Mouse (Mus musculus): ENCODE data around the gene Kcnn3. TPM values are rescaled to one million over a fixed set of nuclear protein-coding genes. Genes with fewer than 3 reads are reported as not detected.

Kcnn3 gene
- polyA plus RNA-seq, 1 experiment: 2.4 TPM

GRCm38 (mm10) chr3:89640804-89641203 lies 120.8 kb downstream of the Kcnn3 start:
- no peaks in the 10 kb centered on the region for H3K36me3 ChIP-seq (ENCODE audit: control insufficient read depth, insufficient read depth, low read length)
- 1% methylated on average over 3 of the region's 3 CpGs for WGBS
- no peaks in the 10 kb centered on the region for H3K4me1 ChIP-seq (replicated peaks; ENCODE audit: control insufficient read depth, insufficient read depth, low read length)
- no peak for DNase-seq
- TF ChIP-seq POLR2A (IDR thresholded peaks at IDR 0.05; ENCODE audit: control insufficient read depth, extremely low read depth, insufficient read depth, low read length, poor library complexity) (no peak), CTCF (IDR thresholded peaks at IDR 0.05; ENCODE audit: borderline replicate concordance, control insufficient read depth, extremely low read depth, insufficient read depth, low read length, poor library complexity) (no peak)
- H3K27me3 ChIP-seq (ENCODE audit: control insufficient read depth, insufficient read depth, low read length): no peaks in the 10 kb centered on the region
- H3K27ac ChIP-seq (ENCODE audit: control insufficient read depth, insufficient read depth, low read length): no peak overlapping the region
- H3K4me3 ChIP-seq (ENCODE audit: control insufficient read depth, insufficient read depth, low read length): no peak overlapping the region

- Histone ChIP-seq H3K36me3 (ENCODE audit: control insufficient read depth, insufficient read depth, low read length) (no peaks in the 10 kb centered on the region), H3K4me1 (replicated peaks; ENCODE audit: control insufficient read depth, insufficient read depth, low read length) (no peaks in the 10 kb centered on the region), H3K27me3 (ENCODE audit: control insufficient read depth, insufficient read depth, low read length) (no peaks in the 10 kb centered on the region), H3K4me3 (ENCODE audit: control insufficient read depth, insufficient read depth, low read length) (no peak overlapping the region), H3K27ac (ENCODE audit: control insufficient read depth, insufficient read depth, low read length) (no peak overlapping the region)
- 90% methylated on average over 8 of the region's 8 CpGs for WGBS
- TF ChIP-seq POLR2A (IDR thresholded peaks at IDR 0.05; ENCODE audit: control insufficient read depth, extremely low read depth, insufficient read depth, low read length, poor library complexity) (no peak), CTCF (IDR thresholded peaks at IDR 0.05; ENCODE audit: borderline replicate concordance, control insufficient read depth, extremely low read depth, insufficient read depth, low read length, poor library complexity) (no peak)
- no peak for DNase-seq
Observed at GRCm38 (mm10) chr3:89643391-89643790, 123.4 kb downstream of the Kcnn3 start.

GRCm38 (mm10) chr3:89646813-89647255 lies 126.9 kb downstream of the Kcnn3 start:
- no peak for TF ChIP-seq CTCF (IDR thresholded peaks at IDR 0.05; ENCODE audit: borderline replicate concordance, control insufficient read depth, extremely low read depth, insufficient read depth, low read length, poor library complexity)
- no peak for TF ChIP-seq POLR2A (IDR thresholded peaks at IDR 0.05; ENCODE audit: control insufficient read depth, extremely low read depth, insufficient read depth, low read length, poor library complexity)
- no peak overlapping the region for H3K4me3 ChIP-seq (ENCODE audit: control insufficient read depth, insufficient read depth, low read length)
- H3K4me1 ChIP-seq (replicated peaks; ENCODE audit: control insufficient read depth, insufficient read depth, low read length): no peaks in the 10 kb centered on the region
- no peaks in the 10 kb centered on the region for H3K27me3 ChIP-seq (ENCODE audit: control insufficient read depth, insufficient read depth, low read length)
- H3K36me3 ChIP-seq (ENCODE audit: control insufficient read depth, insufficient read depth, low read length): no peaks in the 10 kb centered on the region
- 77% methylated on average over 5 of the region's 5 CpGs for WGBS
- no peak overlapping the region for H3K27ac ChIP-seq (ENCODE audit: control insufficient read depth, insufficient read depth, low read length)
- DNase-seq: no peak

GRCm38 (mm10) chr3:89647268-89647874 lies 127.4 kb downstream of the Kcnn3 start:
- 74% methylated on average over 6 of the region's 6 CpGs for WGBS
- no peak overlapping the region for H3K4me3 ChIP-seq (ENCODE audit: control insufficient read depth, insufficient read depth, low read length)
- H3K36me3 ChIP-seq (ENCODE audit: control insufficient read depth, insufficient read depth, low read length): no peaks in the 10 kb centered on the region
- no peaks in the 10 kb centered on the region for H3K27me3 ChIP-seq (ENCODE audit: control insufficient read depth, insufficient read depth, low read length)
- TF ChIP-seq POLR2A (IDR thresholded peaks at IDR 0.05; ENCODE audit: control insufficient read depth, extremely low read depth, insufficient read depth, low read length, poor library complexity) (no peak), CTCF (IDR thresholded peaks at IDR 0.05; ENCODE audit: borderline replicate concordance, control insufficient read depth, extremely low read depth, insufficient read depth, low read length, poor library complexity) (no peak)
- no peak for DNase-seq
- H3K27ac ChIP-seq (ENCODE audit: control insufficient read depth, insufficient read depth, low read length): no peak overlapping the region
- H3K4me1 ChIP-seq (replicated peaks; ENCODE audit: control insufficient read depth, insufficient read depth, low read length): no peaks in the 10 kb centered on the region

- no peaks in the 10 kb centered on the region for H3K27me3 ChIP-seq (ENCODE audit: control insufficient read depth, insufficient read depth, low read length)
- H3K4me1 ChIP-seq (replicated peaks; ENCODE audit: control insufficient read depth, insufficient read depth, low read length): no peaks in the 10 kb centered on the region
- no peak for DNase-seq
- no peak overlapping the region for H3K4me3 ChIP-seq (ENCODE audit: control insufficient read depth, insufficient read depth, low read length)
- H3K27ac ChIP-seq (ENCODE audit: control insufficient read depth, insufficient read depth, low read length): no peak overlapping the region
- TF ChIP-seq CTCF (IDR thresholded peaks at IDR 0.05; ENCODE audit: borderline replicate concordance, control insufficient read depth, extremely low read depth, insufficient read depth, low read length, poor library complexity): no peak
- TF ChIP-seq POLR2A (IDR thresholded peaks at IDR 0.05; ENCODE audit: control insufficient read depth, extremely low read depth, insufficient read depth, low read length, poor library complexity): no peak
- no peaks in the 10 kb centered on the region for H3K36me3 ChIP-seq (ENCODE audit: control insufficient read depth, insufficient read depth, low read length)
- 95% methylated on average over 7 of the region's 7 CpGs for WGBS
Observed at GRCm38 (mm10) chr3:89649890-89650289, 129.9 kb downstream of the Kcnn3 start.

GRCm38 (mm10) chr3:89653231-89653954 lies 133.4 kb downstream of the Kcnn3 start:
- 57% methylated on average over 12 of the region's 12 CpGs for WGBS
- no peak overlapping the region for H3K4me3 ChIP-seq (ENCODE audit: control insufficient read depth, insufficient read depth, low read length)
- no peaks in the 10 kb centered on the region for H3K36me3 ChIP-seq (ENCODE audit: control insufficient read depth, insufficient read depth, low read length)
- H3K4me1 ChIP-seq (replicated peaks; ENCODE audit: control insufficient read depth, insufficient read depth, low read length): no peaks in the 10 kb centered on the region
- H3K27me3 ChIP-seq (ENCODE audit: control insufficient read depth, insufficient read depth, low read length): no peaks in the 10 kb centered on the region
- H3K27ac ChIP-seq (ENCODE audit: control insufficient read depth, insufficient read depth, low read length): no peak overlapping the region
- TF ChIP-seq POLR2A (IDR thresholded peaks at IDR 0.05; ENCODE audit: control insufficient read depth, extremely low read depth, insufficient read depth, low read length, poor library complexity): no peak
- no peak for TF ChIP-seq CTCF (IDR thresholded peaks at IDR 0.05; ENCODE audit: borderline replicate concordance, control insufficient read depth, extremely low read depth, insufficient read depth, low read length, poor library complexity)
- DNase-seq: no peak
